Mouse (Mus musculus) spleen, postnatal 4 days (tissue): Measurements from ENCODE around the gene Dzank1.

Experiments
- DNase-seq, 2 experiments: peaks; one replicate each; pipeline ENCODE4 v3.0.0; 2022; ENCODE audit warnings: low spot score in 2 of 2

Dzank1 gene

DNA sequence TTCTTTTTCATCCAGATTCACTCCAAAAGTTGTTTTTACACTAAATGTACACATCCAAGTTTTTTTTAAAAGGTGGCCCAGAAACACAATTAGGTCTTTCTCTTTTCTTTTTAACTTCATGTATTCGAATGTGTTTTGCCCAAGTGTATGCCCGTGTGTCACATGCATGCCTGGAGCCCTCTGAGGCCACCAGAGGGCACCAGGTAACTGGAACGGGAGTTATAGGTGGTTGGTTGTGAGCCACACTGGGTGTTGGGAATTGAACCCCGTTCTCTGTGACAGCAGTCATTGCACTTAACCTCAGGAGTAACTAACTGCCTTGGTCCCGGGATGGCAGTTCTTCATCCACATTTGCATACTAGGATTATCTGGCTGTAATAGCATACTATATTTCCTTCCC is 60.0 kb downstream of the Dzank1 start:
- DNase-seq: no peak

DNA sequence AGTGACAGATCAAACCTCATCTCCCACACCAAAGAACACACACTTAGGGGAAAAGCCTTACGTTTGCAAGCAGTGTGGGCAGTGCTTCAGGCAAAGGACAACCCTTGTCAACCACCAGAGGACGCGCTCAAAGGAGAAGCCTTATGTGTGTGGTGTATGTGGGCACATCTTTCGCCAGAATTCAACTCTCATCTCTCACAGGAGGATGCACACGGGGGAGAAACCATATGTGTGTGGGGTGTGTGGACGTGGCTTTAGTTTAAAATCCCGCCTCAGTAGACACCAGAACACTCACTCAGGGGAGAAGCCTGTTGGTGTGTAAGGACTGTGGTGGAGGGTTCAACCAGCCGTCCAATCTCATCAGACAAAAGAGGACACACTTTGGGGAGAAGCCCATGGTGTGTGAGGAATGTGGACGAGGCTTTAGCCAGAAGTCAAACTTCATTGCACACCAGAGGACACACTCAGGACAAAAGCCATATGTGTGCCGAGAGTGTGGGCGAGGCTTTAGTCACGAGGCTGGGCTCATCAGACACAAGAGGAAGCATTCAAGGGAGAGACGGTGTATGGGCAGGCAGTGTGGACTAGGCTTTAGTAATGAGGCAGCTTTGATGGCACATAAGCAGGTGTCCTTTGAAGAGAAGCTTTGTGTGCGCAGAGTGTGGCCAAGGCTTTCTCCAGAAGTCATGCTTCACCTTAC is 61.2 kb downstream of the Dzank1 start:
- DNase-seq: no peak

DNA sequence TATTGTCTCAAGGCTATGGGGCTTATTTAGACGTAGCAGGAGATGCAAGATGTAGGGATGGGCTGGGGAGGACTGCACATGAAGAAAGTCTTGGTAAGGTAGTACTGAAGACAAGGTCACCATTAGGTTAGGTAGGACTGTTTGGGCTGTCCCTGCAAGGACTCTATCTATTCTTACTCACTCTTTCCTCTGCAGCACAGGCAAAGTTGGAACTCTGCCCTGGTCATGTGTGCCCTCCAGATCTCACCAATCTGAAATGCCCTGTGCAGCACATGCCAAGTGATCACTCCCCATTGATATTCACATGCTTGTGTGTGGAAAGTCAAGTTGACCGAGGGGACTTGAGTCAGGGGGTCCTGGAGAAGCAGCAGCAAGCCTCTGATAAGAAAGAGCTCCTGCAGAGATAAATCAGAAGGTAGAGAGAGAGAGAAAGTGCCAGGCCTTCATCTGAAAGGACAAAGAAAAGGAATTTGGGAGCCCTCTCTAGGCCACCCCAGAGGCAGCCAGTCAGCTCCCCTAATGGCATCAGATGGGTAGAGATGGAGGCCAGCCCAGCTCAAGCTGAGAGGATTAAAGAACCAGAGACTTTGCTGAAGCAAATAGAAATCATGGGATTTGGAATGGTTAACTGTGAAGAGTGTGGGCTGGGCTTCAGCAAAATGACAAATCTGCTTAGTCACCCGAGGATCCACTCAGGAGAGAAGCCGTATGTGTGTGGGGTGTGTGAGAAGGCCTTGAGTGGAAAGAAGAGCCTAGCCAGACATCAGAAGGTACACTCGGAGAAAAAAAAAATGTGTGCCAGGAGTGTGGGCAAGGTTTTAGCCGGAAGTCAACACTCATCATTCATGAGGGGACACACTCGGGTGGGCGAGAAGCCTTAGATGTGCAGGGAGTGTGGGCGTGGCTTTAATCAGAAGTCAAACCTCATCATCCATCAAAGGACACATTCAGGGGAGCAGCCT is 62.1 kb downstream of the Dzank1 start:
- DNase-seq: no peak

DNA sequence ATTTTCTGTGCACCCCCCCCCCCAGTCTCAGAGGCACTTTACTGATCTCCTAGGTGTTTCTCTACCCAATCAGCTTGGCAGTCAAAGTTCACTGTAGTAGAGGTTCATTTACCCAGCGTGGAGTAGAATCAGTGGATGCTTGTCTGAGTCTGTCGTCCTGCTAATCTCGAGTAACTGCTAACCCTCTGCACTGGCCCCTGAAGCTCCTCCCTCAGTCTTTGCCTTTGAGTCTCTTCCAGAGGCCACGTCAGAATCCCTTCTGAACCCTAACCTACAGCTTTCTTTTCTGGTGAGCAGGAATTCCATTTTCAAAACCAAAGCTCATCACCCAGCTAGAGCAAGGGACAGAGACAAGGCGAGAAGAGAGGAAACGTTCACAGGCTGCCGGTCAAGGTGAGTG is 63.0 kb downstream of the Dzank1 start:
- DNase-seq: no peak

DNA sequence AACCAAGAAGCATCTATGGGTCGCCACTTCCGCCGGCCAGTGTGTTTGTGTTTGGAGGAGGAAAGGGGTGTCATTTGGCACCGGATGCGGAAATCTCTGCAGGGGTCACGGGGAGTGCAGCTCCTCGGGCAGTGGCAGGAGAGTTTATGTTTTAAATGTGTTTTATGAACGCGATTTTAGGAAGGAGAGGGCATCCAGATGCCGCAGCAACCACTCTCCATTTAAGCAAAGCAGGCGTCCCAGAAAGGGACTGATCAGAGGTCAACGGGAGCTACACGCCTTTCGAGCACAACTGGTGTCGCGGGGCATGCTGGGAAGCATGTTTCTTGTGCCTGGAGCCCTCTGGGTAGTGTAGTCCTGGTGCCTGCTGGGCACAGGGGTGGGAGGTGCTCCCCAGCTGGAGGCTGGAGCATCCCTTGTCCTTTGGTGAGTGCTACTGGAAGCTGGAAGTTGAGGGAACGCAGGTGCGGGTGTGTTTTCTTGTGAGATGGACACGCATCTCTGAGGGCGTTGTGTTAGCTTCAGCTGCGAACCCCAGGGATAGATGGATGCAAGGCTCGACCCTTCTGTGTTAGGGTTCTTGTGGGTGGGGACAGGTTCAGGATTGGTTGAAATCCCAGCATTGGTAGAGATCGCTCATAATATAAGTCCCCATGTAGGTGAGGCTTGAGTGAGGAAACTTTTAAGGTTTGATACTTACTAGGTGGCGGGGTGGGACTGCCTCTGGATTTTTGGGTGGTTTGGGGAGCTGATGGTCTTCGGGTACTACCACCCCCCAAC is 68.0 kb downstream of the Dzank1 start:
- DNase-seq: peak; percentile 54 to 77

DNA sequence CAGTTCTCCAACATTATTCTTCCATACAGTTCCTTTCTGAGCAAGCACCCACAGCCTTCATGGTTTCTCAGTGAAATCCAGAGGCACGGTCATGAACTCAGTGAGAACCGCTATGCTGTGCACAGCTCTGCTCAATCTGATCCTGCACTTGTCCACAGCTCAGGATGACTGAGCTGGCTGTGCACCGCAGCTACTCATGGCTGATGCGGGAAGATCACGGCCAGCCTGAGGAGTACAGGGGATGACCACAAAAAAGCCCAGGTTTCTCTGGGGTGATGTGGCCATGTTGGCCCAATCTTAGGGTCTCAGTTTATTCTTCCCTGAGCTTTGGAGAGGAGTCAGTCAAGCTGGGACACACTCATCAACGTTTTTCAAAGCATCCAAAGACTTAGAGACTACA is 68.9 kb downstream of the Dzank1 start:
- peak in 1 of 2 experiments; percentile 55 for DNase-seq

DNA sequence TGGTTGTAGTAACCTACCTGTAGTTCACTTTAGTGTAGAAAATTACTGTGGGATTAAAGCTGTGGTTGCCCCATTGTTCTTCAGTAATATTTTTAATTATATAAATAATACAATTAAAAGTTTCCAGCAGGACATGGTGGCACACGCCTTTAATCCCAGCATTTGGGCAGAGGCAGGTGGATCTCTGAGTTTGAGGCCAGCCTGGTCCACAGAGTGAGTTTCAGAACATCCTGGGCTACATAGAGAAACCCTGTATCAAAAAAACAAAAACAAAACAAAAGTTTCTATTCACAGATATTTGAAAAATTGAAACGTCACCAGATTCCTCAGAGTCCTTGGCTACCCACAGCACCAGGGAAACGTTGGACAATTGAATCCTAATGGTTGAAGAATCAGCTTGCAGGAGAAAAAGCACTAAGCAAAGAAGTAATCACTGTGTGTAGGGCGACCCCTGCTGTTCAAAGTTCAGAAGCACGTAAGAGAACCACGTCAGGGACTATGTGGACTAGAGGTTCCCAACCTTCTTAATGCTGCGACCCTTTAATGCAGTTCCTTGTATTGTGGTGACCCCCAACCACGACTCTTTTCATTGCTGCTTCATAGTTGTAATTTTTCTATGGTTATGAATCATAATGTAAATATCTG is 74.7 kb downstream of the Dzank1 start:
- DNase-seq: peak; percentile 61 to 82

DNA sequence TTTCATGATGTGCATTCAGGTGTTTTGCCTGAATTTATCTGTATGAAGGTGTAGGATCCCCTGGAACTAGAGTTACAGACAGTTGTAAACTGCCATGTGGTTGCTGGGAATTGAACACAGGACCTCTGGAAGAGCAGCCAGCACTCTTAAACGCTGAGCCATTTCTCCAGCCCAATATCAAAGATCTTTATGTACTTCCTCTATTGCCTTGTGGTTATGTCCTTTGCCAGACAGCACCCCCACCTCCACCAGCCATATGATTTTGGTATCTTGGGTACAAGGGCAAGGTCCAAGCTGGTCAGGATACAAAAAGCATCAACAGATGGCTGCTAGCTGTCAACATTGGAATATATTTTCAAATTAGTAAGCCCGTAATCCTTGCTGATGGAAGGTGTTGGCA is 76.8 kb downstream of the Dzank1 start:
- no peak for DNase-seq

DNA sequence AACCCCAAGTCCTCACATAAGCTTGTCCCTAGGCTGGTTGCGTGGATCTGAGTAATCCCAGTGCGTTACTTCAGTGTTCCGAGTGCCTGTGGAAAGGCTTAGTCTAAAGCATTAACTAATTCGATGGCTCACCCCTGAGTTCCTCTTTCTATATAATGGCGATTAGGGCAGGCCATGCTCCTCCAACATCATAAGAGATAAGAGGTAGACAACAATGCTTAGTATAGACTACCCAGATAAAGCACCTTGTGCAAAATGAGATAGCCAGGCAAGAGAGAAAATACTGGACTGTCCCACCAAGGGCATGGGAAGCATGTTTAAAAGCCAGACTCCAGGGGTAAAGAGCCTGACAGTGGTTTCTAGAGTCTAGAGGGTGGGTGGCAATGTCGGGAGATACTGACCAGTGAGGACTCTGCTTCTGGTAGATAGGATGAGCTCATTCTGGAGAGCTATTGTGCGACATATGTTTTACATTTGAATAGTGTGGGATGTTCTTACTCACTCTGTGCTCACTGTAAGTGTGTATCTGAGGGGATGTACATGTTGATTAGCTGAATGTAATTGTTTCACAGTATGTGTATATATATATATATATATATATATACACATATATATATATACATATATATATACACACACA is 80.7 kb downstream of the Dzank1 start:
- no peak for DNase-seq

DNA sequence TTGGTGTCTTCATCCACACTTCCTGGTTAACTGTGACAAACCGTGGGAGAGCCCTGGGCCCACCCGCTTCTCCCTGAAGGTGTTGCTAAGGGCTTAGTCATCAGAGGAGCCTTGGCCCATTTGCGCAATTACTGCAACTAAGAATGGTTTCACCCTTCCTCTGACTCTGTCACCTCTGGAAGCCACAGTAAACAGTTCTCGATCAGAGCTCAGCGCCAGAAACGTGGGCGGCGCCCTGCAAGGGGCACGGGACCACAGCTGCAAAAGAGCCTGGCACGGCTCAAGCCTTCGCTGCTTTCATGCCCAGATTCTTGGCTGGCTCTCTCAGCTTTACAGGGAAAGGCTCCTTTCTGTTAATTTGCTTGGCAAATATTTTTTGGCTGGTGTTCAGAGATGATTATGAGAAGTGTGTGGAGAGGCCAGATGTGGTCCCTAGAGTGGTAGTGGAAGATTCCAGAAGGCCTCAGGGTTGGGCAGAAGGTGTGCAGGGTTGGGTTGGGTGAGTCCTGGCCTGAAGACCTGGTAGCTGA is 85.8 kb downstream of the Dzank1 start:
- DNase-seq: peak in 1 of 2 experiments; percentile 18

DNA sequence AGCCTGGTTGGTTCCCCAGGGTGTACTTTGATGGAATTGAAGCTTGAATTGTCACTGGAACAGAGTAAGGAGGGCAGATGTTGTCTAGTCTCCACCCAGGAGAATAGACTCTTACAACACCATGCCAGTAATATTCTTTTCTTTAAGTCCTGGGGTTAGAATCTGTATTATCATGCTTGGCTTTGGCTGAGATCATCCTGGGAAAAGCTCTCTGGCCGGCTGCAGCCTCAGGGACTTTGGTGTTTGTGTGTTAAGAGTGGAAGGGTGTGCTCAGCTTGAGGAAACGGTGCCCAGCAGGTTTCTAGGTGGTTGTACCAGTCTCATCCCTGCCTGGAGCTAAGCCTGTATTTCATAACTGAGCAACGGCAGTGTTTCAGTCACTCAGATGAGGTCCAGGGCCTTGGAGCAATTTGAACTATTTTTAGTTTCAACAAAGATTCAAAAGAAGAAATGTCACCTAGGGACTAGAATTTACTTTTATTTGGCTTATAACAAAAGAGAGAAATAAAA is 88.0 kb downstream of the Dzank1 start:
- no peak for DNase-seq

DNA sequence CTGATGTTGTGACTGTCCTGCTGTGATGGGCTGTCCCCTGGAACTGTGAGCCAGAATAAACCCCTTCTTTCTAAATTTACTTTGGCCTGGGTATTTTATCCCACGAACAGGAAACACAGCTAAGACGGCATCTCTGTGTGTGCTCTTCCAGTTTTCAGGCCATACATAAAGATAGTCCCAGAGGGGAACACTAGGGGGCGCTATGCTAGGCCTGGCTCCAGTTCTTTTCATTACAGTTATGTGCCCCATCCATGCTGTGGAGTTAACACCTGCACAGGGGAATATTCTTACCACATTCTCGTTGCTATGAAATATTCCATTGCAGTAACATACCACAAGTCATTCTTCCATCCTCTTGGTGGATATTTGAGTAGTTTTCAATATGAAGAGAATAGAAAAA is 88.8 kb downstream of the Dzank1 start:
- DNase-seq: no peak

DNA sequence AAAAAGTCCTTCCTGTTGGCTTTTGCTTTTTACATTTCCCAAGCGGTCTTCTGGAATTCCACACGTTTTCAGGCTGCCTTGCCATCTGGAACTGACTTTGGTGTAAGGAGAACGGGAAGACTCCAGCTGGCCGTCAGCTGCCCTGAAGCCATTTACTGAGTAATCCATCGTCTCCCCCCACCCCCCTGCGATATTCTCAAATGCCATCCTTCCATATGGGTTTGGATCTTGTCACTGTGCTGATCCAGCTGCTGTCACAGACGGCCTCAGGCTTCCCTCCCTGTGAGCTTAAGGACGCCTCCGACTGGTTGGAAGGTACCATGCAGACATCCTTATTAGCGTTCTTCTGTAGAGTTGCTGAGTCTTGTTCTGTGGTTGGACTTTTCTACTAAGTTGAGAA is 91.5 kb downstream of the Dzank1 start:
- DNase-seq: no peak

DNA sequence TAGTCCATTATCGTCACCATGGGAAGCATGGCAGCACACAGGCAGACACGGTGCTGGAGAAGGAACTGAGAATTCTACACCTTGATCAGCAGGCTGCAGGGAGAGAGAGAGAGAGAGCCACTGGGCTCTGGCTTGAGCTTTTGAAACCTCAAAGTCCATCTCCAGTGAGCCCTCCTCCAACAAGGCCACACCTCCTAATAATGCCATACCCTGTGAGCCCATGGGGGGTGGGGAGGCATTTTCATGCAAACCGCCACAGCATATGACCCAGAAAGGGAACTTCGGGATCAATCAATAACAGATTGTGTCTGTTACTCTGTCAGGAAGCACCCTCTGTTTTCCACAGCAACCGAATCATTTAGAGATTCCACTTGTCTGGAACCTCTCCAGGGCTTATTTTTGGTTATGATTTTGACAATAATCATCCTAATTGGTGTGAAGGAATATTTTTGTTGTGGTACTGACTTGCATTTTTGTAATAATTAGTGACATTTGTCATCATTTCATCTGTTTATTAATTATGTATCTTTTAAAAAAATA is 95.9 kb downstream of the Dzank1 start:
- no peak for DNase-seq

DNA sequence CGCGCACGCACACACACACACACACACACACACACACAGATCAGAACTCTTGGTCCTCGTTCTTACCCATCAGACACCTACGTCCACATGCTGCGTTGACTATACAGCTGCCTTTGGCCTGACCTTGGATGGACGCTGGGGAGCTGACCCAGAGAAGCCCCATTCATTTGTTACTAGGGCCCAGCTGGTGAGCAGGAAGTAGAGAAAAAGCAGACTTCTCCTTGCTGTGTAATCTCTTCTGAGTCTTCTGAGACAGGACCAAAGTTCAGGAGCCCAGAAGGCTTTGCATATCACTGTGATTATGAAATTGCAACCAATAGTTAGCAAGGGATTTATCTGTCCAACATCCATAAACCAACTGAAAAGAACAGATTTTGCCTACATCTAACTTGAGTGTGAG is 98.0 kb downstream of the Dzank1 start:
- DNase-seq: no peak

DNA sequence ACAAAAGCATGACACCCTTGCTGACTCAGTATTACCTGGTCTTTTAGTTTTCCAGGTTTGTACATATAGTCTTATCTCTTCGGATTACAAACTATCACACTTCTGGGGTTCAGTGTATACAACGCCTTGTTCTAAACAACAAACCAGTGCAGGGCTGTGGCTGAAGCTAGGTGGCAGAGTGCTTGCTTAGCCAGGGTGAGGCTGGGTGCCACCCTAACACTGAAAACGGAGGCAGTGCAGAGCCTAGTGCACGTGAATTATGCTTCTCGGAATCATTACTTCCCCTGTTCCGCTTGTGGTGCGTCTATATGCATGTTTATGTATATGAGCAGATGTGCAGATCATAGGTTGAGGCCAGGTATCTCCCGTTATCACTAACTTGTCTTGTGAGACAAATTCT is 98.6 kb downstream of the Dzank1 start:
- no peak for DNase-seq

DNA sequence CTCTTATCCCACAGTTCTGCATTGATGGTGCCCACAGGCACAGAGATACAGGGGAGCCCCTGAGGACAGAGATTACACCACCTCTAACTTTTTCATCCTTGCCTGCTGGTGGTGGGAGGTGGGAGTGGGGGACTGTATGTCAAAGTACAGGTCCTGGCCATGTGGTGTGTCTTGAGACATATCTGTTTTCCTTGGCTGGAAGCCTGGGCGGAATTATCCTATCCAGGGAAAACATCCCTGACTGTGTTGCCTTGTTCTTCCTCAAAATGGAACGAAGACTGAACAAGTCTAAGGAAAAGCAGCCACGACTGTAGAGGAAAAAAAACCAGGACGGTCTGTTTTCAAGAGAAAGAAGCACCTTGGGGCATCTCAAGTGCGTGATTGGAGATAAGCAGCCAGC is 99.4 kb downstream of the Dzank1 start:
- DNase-seq: no peak

DNA sequence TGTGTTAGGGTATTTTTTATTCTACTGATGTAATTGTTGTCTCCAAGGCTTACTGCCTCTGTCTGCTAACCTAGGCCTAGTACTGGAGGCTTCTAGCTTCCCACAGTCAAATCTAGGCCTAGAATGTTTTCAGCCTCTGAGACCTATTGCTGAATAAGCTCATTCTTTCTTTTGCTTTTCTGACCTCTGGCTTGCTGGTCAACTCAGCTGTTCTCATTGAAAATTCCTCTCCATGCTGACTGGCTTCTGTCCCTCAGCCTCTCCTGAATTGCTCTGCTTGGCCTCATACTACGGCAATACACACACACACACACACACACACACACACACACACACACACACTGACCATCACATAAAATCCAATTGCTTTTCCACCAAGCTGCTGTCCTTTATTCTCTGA is 101.5 kb downstream of the Dzank1 start:
- no peak for DNase-seq

DNA sequence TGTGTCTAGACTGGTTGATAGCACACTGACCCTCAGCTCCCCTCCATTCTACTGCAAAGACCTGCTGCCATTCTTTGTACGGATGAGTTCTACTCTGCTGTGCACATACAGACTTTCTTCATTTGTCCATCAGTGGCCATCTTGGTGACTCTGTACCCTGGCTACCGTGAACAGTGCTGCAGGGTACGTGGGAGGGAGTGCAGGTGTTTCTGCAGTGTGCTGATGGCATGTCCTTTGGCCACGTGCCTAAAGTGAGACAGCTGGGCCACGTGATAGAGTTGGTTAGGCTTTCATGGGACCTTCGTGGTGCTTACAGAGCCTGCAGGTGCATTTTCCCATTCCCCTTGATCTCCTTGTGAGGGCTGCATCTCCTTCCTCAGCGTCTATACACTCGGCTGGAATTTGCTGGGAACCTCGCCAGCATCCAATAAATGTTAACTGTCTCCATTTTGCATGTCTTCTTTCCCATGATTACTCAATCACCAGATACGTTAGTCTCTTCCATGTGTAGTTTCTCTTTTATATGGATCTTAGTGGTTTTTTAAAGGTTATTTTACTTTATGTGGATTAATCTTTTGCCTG is 105.0 kb downstream of the Dzank1 start:
- DNase-seq: no peak
